Mouse (Mus musculus) urinary bladder, postnatal 10 days (tissue): Measurements from ENCODE around the gene C1s2.
"Not testable (repeated sequence)": the region's sequence is repeated elsewhere in the genome, so short reads cannot be mapped to it uniquely, and the experiment has no call there.

ENCODE experiments used
- DNase-seq: peaks from one replicate; pipeline ENCODE4 v3.0.0; 2022; ENCODE audit warnings: low spot score

The C1s2 gene

GRCm38 (mm10) chr6:124640041-124640440 is 4.2 kb upstream of the C1s2 start:
- no peak for DNase-seq

- DNase-seq, result not testable (repeated sequence)
Observed at GRCm38 (mm10) chr6:124636858-124637460, 1.1 kb upstream of the C1s2 start.

GRCm38 (mm10) chr6:124630763-124631162 is 5.1 kb downstream of the C1s2 start:
- no peak for DNase-seq

- DNase-seq, result not testable (repeated sequence)
Observed at GRCm38 (mm10) chr6:124626184-124626583, 9.7 kb downstream of the C1s2 start.

- DNase-seq, result no peak
Observed at GRCm38 (mm10) chr6:124625612-124626011, 10.3 kb downstream of the C1s2 start.

GRCm38 (mm10) chr6:124602031-124602430 is 33.9 kb downstream of the C1s2 start:
- DNase-seq, result no peak

GRCm38 (mm10) chr6:124593121-124593520 is 42.8 kb downstream of the C1s2 start:
- DNase-seq, result no peak

GRCm38 (mm10) chr6:124592186-124592700 is 43.6 kb downstream of the C1s2 start:
- DNase-seq, result no peak

GRCm38 (mm10) chr6:124588771-124589170 is 47.1 kb downstream of the C1s2 start:
- no peak for DNase-seq

- no peak for DNase-seq
Observed at GRCm38 (mm10) chr6:124586266-124586665, 49.6 kb downstream of the C1s2 start.

- DNase-seq, result no peak
Observed at GRCm38 (mm10) chr6:124585761-124586160, 50.1 kb downstream of the C1s2 start.

GRCm38 (mm10) chr6:124584935-124585334 is 51.0 kb downstream of the C1s2 start:
- no peak for DNase-seq

- DNase-seq, result no peak
Observed at GRCm38 (mm10) chr6:124582231-124582630, 53.7 kb downstream of the C1s2 start.

GRCm38 (mm10) chr6:124580155-124580554 is 55.7 kb downstream of the C1s2 start:
- not testable (repeated sequence) for DNase-seq

GRCm38 (mm10) chr6:124575155-124575678 is 60.7 kb downstream of the C1s2 start:
- DNase-seq, result not testable (repeated sequence)
